Mouse (Mus musculus) CH12.LX (cell line): ENCODE data around the gene Frk.

Experiments
- CTCF ChIP-seq, 2 experiments: IDR thresholded peaks in 1 of 2; conservative IDR thresholded peaks in 1 of 2; 2 replicates each; pipeline ENCODE4 v1.5.1; 2011 to 2012; ENCODE audit warnings: low read depth in 2 of 2, low read length in 2 of 2, improper control_type of control experiment in 1 of 2, inconsistent platforms in 1 of 2, mild to moderate bottlenecking in 1 of 2, moderate library complexity in 1 of 2
- EP300 ChIP-seq: IDR thresholded peaks from 2 replicates; pipeline ENCODE4 v1.6.1; 2011; ENCODE audit warnings: low read length, improper control_type of control experiment
- MAX ChIP-seq: IDR thresholded peaks from 2 replicates; pipeline ENCODE4 v1.6.1; 2011; ENCODE audit warnings: low read length, improper control_type of control experiment
- MEF2A ChIP-seq: IDR thresholded peaks from 2 replicates; pipeline ENCODE4 v1.6.1; 2014; ENCODE audit warnings: low read depth, mild to moderate bottlenecking, inconsistent platforms, low read length, improper control_type of control experiment, borderline replicate concordance
- NELFE ChIP-seq: IDR thresholded peaks from 2 replicates; pipeline ENCODE4 v1.6.1; 2011; ENCODE audit warnings: low read depth, low read length, improper control_type of control experiment
- POLR2A ChIP-seq: IDR thresholded peaks from 2 replicates; pipeline ENCODE4 v1.6.1; 2011; ENCODE audit warnings: low read depth, mild to moderate bottlenecking, improper control_type of control experiment, low read length
- USF1 ChIP-seq: IDR thresholded peaks from 2 replicates; pipeline ENCODE4 v1.6.1; 2014; ENCODE audit warnings: low read depth, mild to moderate bottlenecking, inconsistent platforms, low read length, improper control_type of control experiment
- ZC3H11A ChIP-seq: IDR thresholded peaks from 2 replicates; pipeline ENCODE4 v1.6.1; 2012; ENCODE audit warnings: low read depth, mild to moderate bottlenecking, inconsistent platforms, low read length, improper control_type of control experiment

GRCm38 (mm10) chr10:34525598-34525997 is 42.4 kb downstream of the Frk start:
- TF ChIP-seq POLR2A (no peak), EP300 (no peak), USF1 (no peak), MEF2A (no peak), CTCF (conservative IDR thresholded peaks at IDR 0.05 in 1 of 2, IDR thresholded peaks at IDR 0.05 in 1 of 2; ENCODE audit: low read depth in 2 of 2, low read length in 2 of 2) (no peak), NELFE (no peak), MAX (no peak), ZC3H11A (no peak)
